Mouse (Mus musculus): ENCODE measurements around the gene Sik1. TPM values are rescaled to one million over a fixed set of nuclear protein-coding genes. Genes with fewer than 3 reads are reported as not detected.

The Sik1 gene
- polyA plus RNA-seq, 1 experiment, result 35.5 TPM

DNA sequence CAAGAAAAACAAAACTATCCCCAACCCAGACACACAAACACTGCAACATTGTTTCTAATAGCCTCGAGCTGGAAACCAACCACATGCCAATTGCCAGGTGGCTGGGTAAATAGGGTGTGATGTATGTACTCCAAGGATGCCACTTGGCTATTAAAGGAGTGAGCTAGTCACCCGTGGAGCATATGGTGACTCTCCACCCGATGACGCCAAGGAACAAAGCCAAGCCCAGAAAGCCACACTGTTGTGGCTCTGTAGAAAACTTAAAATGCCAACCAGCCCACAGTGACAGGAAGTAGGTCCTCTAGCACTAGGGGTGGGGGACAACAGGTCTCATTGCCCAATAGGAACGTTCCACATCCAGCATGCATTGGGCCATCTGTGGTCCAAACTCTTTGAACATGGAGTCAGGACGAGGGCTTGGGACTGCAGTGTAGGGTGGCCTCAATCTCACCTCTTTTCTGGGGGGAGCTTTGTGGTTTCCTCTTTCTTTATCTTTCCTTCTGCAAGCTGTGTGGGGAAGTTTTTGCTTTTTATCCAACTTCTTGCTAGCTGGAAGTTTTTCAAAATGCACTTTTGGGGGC, 15.1 kb downstream of the Sik1 start:
- H3K27me3 ChIP-seq (replicated peaks; ENCODE audit: control insufficient read depth, insufficient read depth, low read length), result no peaks in the 10 kb centered on the region
- TF ChIP-seq CTCF (conservative IDR thresholded peaks at IDR 0.05; ENCODE audit: insufficient read depth, insufficient read length, low read depth, low read length) (no peak), POLR2A (IDR thresholded peaks at IDR 0.05; ENCODE audit: low read depth, low read length) (no peak)
- H3K4me1 ChIP-seq (ENCODE audit: control insufficient read depth, insufficient read depth, low read length), result no peaks in the 10 kb centered on the region; the same call in 1 of the 2 replicates
- H3K4me3 ChIP-seq (ENCODE audit: insufficient read depth, low read depth, low read length), result no peak overlapping the region
- 82% methylated on average over 6 of the region's 6 CpGs for WGBS
- no peak overlapping the region for H3K27ac ChIP-seq (ENCODE audit: insufficient read depth, low read depth, low read length)
- no peak for DNase-seq
- peaks cover 3% of the 10 kb centered on the region; the same call in 1 of the 2 replicates for H3K36me3 ChIP-seq (ENCODE audit: control insufficient read depth, insufficient read depth, low read length)

DNA sequence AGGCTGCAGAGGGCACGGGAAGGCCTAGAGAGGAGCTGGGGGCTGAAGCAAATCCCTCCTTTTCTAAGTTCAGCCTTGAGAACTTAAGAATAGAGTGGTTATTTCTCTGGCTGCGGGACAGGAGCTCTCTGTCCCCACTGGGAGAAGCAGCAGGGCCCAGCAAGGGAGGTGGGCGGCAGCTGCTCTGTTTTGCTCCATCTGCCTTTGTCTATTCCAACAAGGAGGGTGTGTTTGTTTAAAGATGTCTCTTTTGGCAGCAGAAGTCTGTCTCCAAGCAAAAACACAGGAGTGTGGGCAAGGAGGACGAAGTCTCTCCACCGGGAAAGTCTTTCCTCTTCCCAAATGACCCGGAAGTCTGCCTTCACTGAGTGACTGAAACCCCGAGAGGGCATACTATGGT, 18.8 kb downstream of the Sik1 start:
- no peak overlapping the region for H3K27ac ChIP-seq (ENCODE audit: insufficient read depth, low read depth, low read length)
- no peak for DNase-seq
- H3K36me3 ChIP-seq (ENCODE audit: control insufficient read depth, insufficient read depth, low read length), result no peaks in the 10 kb centered on the region
- H3K4me1 ChIP-seq (ENCODE audit: control insufficient read depth, insufficient read depth, low read length), result peaks cover 17% of the 10 kb centered on the region
- H3K4me3 ChIP-seq (ENCODE audit: insufficient read depth, low read depth, low read length), result no peak overlapping the region
- H3K27me3 ChIP-seq (replicated peaks; ENCODE audit: control insufficient read depth, insufficient read depth, low read length), result no peaks in the 10 kb centered on the region
- TF ChIP-seq CTCF (conservative IDR thresholded peaks at IDR 0.05; ENCODE audit: insufficient read depth, insufficient read length, low read depth, low read length), result no peak
- no peak for TF ChIP-seq POLR2A (IDR thresholded peaks at IDR 0.05; ENCODE audit: low read depth, low read length)
- WGBS, result 80% methylated on average over 7 of the region's 7 CpGs

DNA sequence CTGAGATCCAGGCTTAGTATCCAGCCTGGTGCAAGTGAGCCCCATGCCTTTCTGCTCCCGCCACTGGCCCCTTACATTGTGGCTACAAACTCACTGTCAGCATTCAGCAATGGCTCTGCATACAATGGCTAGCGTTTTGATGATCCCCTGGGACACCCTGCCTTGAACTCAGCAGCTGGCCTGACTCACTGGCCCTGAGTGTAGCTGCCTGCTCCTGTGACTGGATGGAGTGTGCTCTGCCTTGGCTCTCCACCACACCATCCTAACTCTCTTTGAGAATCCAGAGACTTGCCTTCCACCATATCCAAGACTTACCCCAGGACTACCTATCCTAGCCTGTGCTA, 19.4 kb downstream of the Sik1 start:
- H3K27ac ChIP-seq (ENCODE audit: insufficient read depth, low read depth, low read length), result no peak overlapping the region
- H3K36me3 ChIP-seq (ENCODE audit: control insufficient read depth, insufficient read depth, low read length), result no peaks in the 10 kb centered on the region
- WGBS, result 89% methylated on average over 2 of the region's 2 CpGs
- TF ChIP-seq POLR2A (IDR thresholded peaks at IDR 0.05; ENCODE audit: low read depth, low read length) (no peak), CTCF (conservative IDR thresholded peaks at IDR 0.05; ENCODE audit: insufficient read depth, insufficient read length, low read depth, low read length) (no peak)
- H3K4me1 ChIP-seq (ENCODE audit: control insufficient read depth, insufficient read depth, low read length), result peaks cover 17% of the 10 kb centered on the region
- DNase-seq, result no peak
- no peak overlapping the region for H3K4me3 ChIP-seq (ENCODE audit: insufficient read depth, low read depth, low read length)
- no peaks in the 10 kb centered on the region for H3K27me3 ChIP-seq (replicated peaks; ENCODE audit: control insufficient read depth, insufficient read depth, low read length)

DNA sequence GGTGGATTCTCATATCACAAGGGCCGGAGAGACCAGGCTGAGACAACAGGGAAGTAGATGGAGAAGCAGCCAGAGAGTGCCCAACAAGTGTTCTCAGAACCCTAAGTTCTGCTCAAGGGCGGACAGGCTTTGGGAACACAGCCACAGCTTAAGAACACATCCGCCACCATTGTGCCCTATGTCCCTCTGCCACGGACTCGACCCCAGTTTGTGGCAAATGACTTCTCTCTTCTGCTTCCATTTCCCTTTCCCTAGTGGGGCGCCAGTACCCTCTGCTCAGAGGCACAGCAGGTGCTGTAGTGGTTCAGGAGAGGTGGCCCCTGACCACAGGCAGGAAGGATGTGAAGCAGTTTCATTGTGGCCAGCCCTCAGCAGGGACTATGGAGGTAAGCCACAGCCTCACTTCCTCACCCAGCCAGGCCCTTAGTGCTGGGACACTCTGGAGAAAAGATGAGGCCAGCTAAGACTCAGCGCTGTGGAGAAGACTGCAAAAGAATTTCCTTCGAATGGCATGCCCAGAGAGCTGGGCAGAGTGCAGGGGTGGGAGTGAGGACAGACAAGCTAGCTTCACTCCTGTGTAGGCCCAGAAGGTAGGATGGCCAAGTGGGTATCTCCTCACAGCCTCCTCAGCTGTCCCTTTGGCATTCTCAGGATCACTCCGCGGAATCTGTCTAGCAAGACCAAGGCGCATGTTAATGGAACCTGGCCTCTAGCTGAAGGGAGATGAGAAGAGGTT, 19.9 kb downstream of the Sik1 start:
- no peaks in the 10 kb centered on the region for H3K36me3 ChIP-seq (ENCODE audit: control insufficient read depth, insufficient read depth, low read length)
- H3K4me1 ChIP-seq (ENCODE audit: control insufficient read depth, insufficient read depth, low read length), result peaks cover 17% of the 10 kb centered on the region
- DNase-seq, result no peak
- no peak overlapping the region for H3K27ac ChIP-seq (ENCODE audit: insufficient read depth, low read depth, low read length)
- H3K27me3 ChIP-seq (replicated peaks; ENCODE audit: control insufficient read depth, insufficient read depth, low read length), result no peaks in the 10 kb centered on the region
- no peak for TF ChIP-seq CTCF (conservative IDR thresholded peaks at IDR 0.05; ENCODE audit: insufficient read depth, insufficient read length, low read depth, low read length)
- no peak for TF ChIP-seq POLR2A (IDR thresholded peaks at IDR 0.05; ENCODE audit: low read depth, low read length)
- H3K4me3 ChIP-seq (ENCODE audit: insufficient read depth, low read depth, low read length), result no peak overlapping the region
- 95% methylated on average over 11 of the region's 11 CpGs for WGBS

DNA sequence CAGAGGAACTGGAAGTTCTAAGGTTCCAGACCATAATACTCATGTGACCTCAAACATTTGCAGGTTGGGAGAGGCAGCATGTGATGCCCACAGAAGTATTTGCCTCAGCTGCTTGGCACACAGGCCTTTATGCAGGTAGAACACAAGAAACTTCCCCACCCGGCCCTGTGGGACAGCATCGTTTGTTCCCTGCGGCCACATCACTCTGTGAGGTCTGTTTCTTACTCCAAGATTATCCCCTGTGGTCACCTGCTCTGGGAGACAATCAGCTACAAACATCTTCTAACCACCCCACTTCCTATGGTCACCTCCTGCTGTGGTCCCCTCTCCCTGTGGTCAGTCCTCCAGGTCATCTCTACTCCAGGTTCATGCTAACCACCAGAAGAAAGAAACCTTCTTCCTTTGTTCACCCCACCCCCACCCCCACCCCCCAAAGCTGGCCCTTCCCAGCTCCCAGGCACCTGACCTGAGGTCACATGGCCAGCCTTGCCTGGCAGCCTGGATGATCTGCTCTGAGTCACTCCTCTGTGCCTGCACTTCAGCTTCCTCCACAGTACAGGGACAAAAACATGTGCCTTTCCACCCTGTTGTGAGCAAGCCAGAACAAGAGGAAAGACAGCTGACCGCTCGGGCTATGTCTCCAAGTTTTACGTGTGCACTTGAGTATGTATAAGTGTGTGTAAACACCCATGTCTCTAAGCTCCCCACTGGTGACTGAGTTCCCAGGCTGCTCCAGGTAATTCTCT, 21.1 kb downstream of the Sik1 start:
- peak overlapping the region; percentile 49 for H3K27ac ChIP-seq (ENCODE audit: insufficient read depth, low read depth, low read length)

DNA sequence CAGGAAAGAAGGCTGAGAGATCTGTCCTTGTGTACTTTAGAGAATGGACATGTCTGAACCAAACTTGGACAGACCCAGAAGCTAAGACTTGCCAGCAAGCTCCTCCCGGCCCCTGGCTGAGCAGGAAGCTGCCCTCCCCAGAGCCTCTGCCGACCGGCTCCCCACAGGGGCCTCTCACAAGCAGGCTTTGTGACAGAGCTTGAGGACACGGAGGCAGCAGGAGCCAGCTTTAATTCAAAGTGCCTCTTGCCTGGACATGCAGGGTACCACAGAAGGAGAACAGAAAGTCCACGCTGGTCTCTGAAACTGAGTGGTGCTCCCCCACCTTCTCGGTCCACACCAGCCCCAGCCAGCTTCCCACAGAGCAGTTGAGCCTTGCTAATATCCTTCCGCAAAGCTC, 21.9 kb downstream of the Sik1 start:
- no peak for DNase-seq
- H3K4me3 ChIP-seq (ENCODE audit: insufficient read depth, low read depth, low read length), result no peak overlapping the region
- peaks cover 20% of the 10 kb centered on the region for H3K4me1 ChIP-seq (ENCODE audit: control insufficient read depth, insufficient read depth, low read length)
- H3K36me3 ChIP-seq (ENCODE audit: control insufficient read depth, insufficient read depth, low read length), result no peaks in the 10 kb centered on the region
- TF ChIP-seq POLR2A (IDR thresholded peaks at IDR 0.05; ENCODE audit: low read depth, low read length), result no peak
- no peak for TF ChIP-seq CTCF (conservative IDR thresholded peaks at IDR 0.05; ENCODE audit: insufficient read depth, insufficient read length, low read depth, low read length)
- 47% methylated on average over 7 of the region's 7 CpGs for WGBS
- no peak overlapping the region for H3K27ac ChIP-seq (ENCODE audit: insufficient read depth, low read depth, low read length)
- no peaks in the 10 kb centered on the region for H3K27me3 ChIP-seq (replicated peaks; ENCODE audit: control insufficient read depth, insufficient read depth, low read length)

More for the DNA sequence above, 21.1 kb downstream of the Sik1 start:
- 47% methylated on average over 6 of the region's 6 CpGs for WGBS
- H3K27me3 ChIP-seq (replicated peaks; ENCODE audit: control insufficient read depth, insufficient read depth, low read length), result no peaks in the 10 kb centered on the region
- TF ChIP-seq CTCF (conservative IDR thresholded peaks at IDR 0.05; ENCODE audit: insufficient read depth, insufficient read length, low read depth, low read length) (no peak), POLR2A (IDR thresholded peaks at IDR 0.05; ENCODE audit: low read depth, low read length) (no peak)
- H3K4me1 ChIP-seq (ENCODE audit: control insufficient read depth, insufficient read depth, low read length), result peaks cover 17% of the 10 kb centered on the region
- H3K36me3 ChIP-seq (ENCODE audit: control insufficient read depth, insufficient read depth, low read length), result no peaks in the 10 kb centered on the region
- no peak overlapping the region for H3K4me3 ChIP-seq (ENCODE audit: insufficient read depth, low read depth, low read length)
- peak; percentile 78 for DNase-seq

DNA sequence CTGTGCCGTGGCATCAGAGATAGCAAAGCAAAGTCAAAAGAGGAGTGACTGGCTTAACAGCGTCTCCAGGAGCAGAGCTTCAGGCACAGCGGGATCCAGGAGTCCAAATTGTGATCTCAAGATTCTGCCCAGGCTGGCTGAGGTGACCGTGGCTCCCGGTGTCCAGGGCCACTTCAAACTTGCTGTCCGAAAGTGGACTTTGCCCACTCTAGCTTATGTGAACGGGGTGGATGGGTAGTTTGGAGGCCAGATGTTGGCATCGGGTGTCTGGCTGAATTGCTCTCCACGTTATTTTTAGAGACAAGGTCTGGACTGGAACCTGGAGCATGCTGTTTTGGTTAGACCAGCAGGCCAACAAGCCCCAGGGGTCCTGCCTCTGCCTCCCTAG, 23.0 kb downstream of the Sik1 start:
- peak; percentile 46 for DNase-seq
- no peaks in the 10 kb centered on the region for H3K36me3 ChIP-seq (ENCODE audit: control insufficient read depth, insufficient read depth, low read length)
- H3K27me3 ChIP-seq (replicated peaks; ENCODE audit: control insufficient read depth, insufficient read depth, low read length), result no peaks in the 10 kb centered on the region
- H3K4me3 ChIP-seq (ENCODE audit: insufficient read depth, low read depth, low read length), result no peak overlapping the region
- WGBS, result 70% methylated on average over 9 of the region's 9 CpGs
- TF ChIP-seq CTCF (conservative IDR thresholded peaks at IDR 0.05; ENCODE audit: insufficient read depth, insufficient read length, low read depth, low read length) (no peak), POLR2A (IDR thresholded peaks at IDR 0.05; ENCODE audit: low read depth, low read length) (no peak)
- H3K27ac ChIP-seq (ENCODE audit: insufficient read depth, low read depth, low read length), result no peak overlapping the region
- peaks cover 26% of the 10 kb centered on the region for H3K4me1 ChIP-seq (ENCODE audit: control insufficient read depth, insufficient read depth, low read length)
